Mouse (Mus musculus): ENCODE measurements around the gene Dedd. TPM values are rescaled to one million over a fixed set of nuclear protein-coding genes. Genes with fewer than 3 reads are reported as not detected.

The Dedd gene
- polyA plus RNA-seq, 1 experiment from 2014 or later, result 47.1 TPM

GRCm38 (mm10) chr1:171346095-171346450 lies 17.1 kb downstream of the Dedd start:
- no peak; the same call in 1 of the 2 replicates for ATAC-seq (ENCODE audit: low FRiP score, low TSS enrichment)
- Histone ChIP-seq H3K9ac (ENCODE audit: low read depth, low read length) (peak overlapping the region; percentile 84), H3K9me3 (ENCODE audit: control insufficient read depth, low read length) (peaks cover 6% of the 10 kb centered on the region; the same call in 1 of the 2 replicates), H3K27me3 (ENCODE audit: control insufficient read depth, insufficient read depth, low read length) (no peaks in the 10 kb centered on the region), H3K4me1 (ENCODE audit: control insufficient read depth, insufficient read depth, low read length) (peaks cover 16% of the 10 kb centered on the region; the same call in 1 of the 2 replicates), H3K4me2 (replicated peaks; ENCODE audit: low read depth, low read length) (peak overlapping the region; percentile 61), H3K27ac (ENCODE audit: low read depth, low read length) (peak overlapping the region; percentile 49; the same call in 1 of the 2 replicates), H3K36me3 (ENCODE audit: control insufficient read depth, insufficient read depth, low read length) (peaks cover 21% of the 10 kb centered on the region), H3K4me3 (ENCODE audit: low read length) (peak overlapping the region; percentile 91)
- under 1% methylated on average over 14 of the region's 14 CpGs for WGBS

- Histone ChIP-seq H3K9ac (ENCODE audit: low read depth, low read length) (no peak overlapping the region), H3K36me3 (ENCODE audit: control insufficient read depth, insufficient read depth, low read length) (no peaks in the 10 kb centered on the region), H3K4me1 (ENCODE audit: control insufficient read depth, insufficient read depth, low read length) (peaks cover 16% of the 10 kb centered on the region; the same call in 1 of the 2 replicates), H3K4me3 (ENCODE audit: low read length) (no peak overlapping the region), H3K9me3 (ENCODE audit: control insufficient read depth, low read length) (peaks cover 6% of the 10 kb centered on the region; the same call in 1 of the 2 replicates), H3K4me2 (replicated peaks; ENCODE audit: low read depth, low read length) (no peak overlapping the region), H3K27me3 (ENCODE audit: control insufficient read depth, insufficient read depth, low read length) (no peaks in the 10 kb centered on the region), H3K27ac (ENCODE audit: low read depth, low read length) (no peak overlapping the region)
- ATAC-seq (ENCODE audit: low FRiP score, low TSS enrichment), result no peak
- WGBS, result 93% methylated on average over 3 of the region's 3 CpGs
Observed at GRCm38 (mm10) chr1:171348665-171349064, 19.7 kb downstream of the Dedd start.

- no peak for ATAC-seq (ENCODE audit: low FRiP score, low TSS enrichment)
- Histone ChIP-seq H3K4me2 (replicated peaks; ENCODE audit: low read depth, low read length) (no peak overlapping the region), H3K4me1 (ENCODE audit: control insufficient read depth, insufficient read depth, low read length) (peaks cover 13% of the 10 kb centered on the region; the same call in 1 of the 2 replicates), H3K4me3 (ENCODE audit: low read length) (no peak overlapping the region), H3K27me3 (ENCODE audit: control insufficient read depth, insufficient read depth, low read length) (no peaks in the 10 kb centered on the region), H3K27ac (ENCODE audit: low read depth, low read length) (no peak overlapping the region), H3K9me3 (ENCODE audit: control insufficient read depth, low read length) (peaks cover 6% of the 10 kb centered on the region; the same call in 1 of the 2 replicates), H3K36me3 (ENCODE audit: control insufficient read depth, insufficient read depth, low read length) (no peaks in the 10 kb centered on the region), H3K9ac (ENCODE audit: low read depth, low read length) (no peak overlapping the region)
- WGBS, result 93% methylated on average over 2 of the region's 2 CpGs
Observed at GRCm38 (mm10) chr1:171349210-171349609, 20.3 kb downstream of the Dedd start.

- Histone ChIP-seq H3K4me2 (replicated peaks; ENCODE audit: low read depth, low read length) (no peak overlapping the region), H3K4me3 (ENCODE audit: low read length) (no peak overlapping the region), H3K4me1 (ENCODE audit: control insufficient read depth, insufficient read depth, low read length) (no peaks in the 10 kb centered on the region), H3K9me3 (ENCODE audit: control insufficient read depth, low read length) (peaks cover 2% of the 10 kb centered on the region; the same call in 1 of the 2 replicates), H3K27me3 (ENCODE audit: control insufficient read depth, insufficient read depth, low read length) (no peaks in the 10 kb centered on the region), H3K9ac (ENCODE audit: low read depth, low read length) (no peak overlapping the region), H3K36me3 (ENCODE audit: control insufficient read depth, insufficient read depth, low read length) (peaks cover 23% of the 10 kb centered on the region), H3K27ac (ENCODE audit: low read depth, low read length) (no peak overlapping the region)
- WGBS, result 79% methylated on average over 5 of the region's 5 CpGs
- no peak for ATAC-seq (ENCODE audit: low FRiP score, low TSS enrichment)
Observed at GRCm38 (mm10) chr1:171355812-171356340, 26.9 kb downstream of the Dedd start.

- Histone ChIP-seq H3K27ac (ENCODE audit: low read depth, low read length) (no peak overlapping the region), H3K4me3 (ENCODE audit: low read length) (no peak overlapping the region), H3K9ac (ENCODE audit: low read depth, low read length) (no peak overlapping the region), H3K27me3 (ENCODE audit: control insufficient read depth, insufficient read depth, low read length) (no peaks in the 10 kb centered on the region), H3K4me2 (replicated peaks; ENCODE audit: low read depth, low read length) (no peak overlapping the region), H3K36me3 (ENCODE audit: control insufficient read depth, insufficient read depth, low read length) (peaks cover 23% of the 10 kb centered on the region), H3K9me3 (ENCODE audit: control insufficient read depth, low read length) (peaks cover 2% of the 10 kb centered on the region; the same call in 1 of the 2 replicates), H3K4me1 (ENCODE audit: control insufficient read depth, insufficient read depth, low read length) (no peaks in the 10 kb centered on the region)
- WGBS, result 98% methylated on average over 2 of the region's 2 CpGs
- no peak for ATAC-seq (ENCODE audit: low FRiP score, low TSS enrichment)
Observed at GRCm38 (mm10) chr1:171356814-171357213, 27.9 kb downstream of the Dedd start.

- H3K4me2 ChIP-seq (replicated peaks; ENCODE audit: low read depth, low read length), result no peak overlapping the region
- ATAC-seq (ENCODE audit: low FRiP score, low TSS enrichment), result no peak
- H3K4me3 ChIP-seq (ENCODE audit: low read length), result no peak overlapping the region
- 78% methylated on average over 4 of the region's 4 CpGs for WGBS
- H3K4me1 ChIP-seq (ENCODE audit: control insufficient read depth, insufficient read depth, low read length), result no peaks in the 10 kb centered on the region
- peaks cover 23% of the 10 kb centered on the region for H3K36me3 ChIP-seq (ENCODE audit: control insufficient read depth, insufficient read depth, low read length)
- peaks cover 2% of the 10 kb centered on the region; the same call in 1 of the 2 replicates for H3K9me3 ChIP-seq (ENCODE audit: control insufficient read depth, low read length)
- H3K27me3 ChIP-seq (ENCODE audit: control insufficient read depth, insufficient read depth, low read length), result no peaks in the 10 kb centered on the region
- H3K27ac ChIP-seq (ENCODE audit: low read depth, low read length), result no peak overlapping the region
- no peak overlapping the region for H3K9ac ChIP-seq (ENCODE audit: low read depth, low read length)
Observed at GRCm38 (mm10) chr1:171358421-171358820, 29.5 kb downstream of the Dedd start.

GRCm38 (mm10) chr1:171360253-171360652 lies 31.3 kb downstream of the Dedd start:
- Histone ChIP-seq H3K27me3 (ENCODE audit: control insufficient read depth, insufficient read depth, low read length) (no peaks in the 10 kb centered on the region), H3K4me1 (ENCODE audit: control insufficient read depth, insufficient read depth, low read length) (no peaks in the 10 kb centered on the region), H3K9ac (ENCODE audit: low read depth, low read length) (peak overlapping the region; percentile 62), H3K36me3 (ENCODE audit: control insufficient read depth, insufficient read depth, low read length) (peaks cover 23% of the 10 kb centered on the region), H3K4me3 (ENCODE audit: low read length) (peak overlapping the region; percentile 50), H3K27ac (ENCODE audit: low read depth, low read length) (no peak overlapping the region), H3K4me2 (replicated peaks; ENCODE audit: low read depth, low read length) (peak overlapping the region; percentile 84), H3K9me3 (ENCODE audit: control insufficient read depth, low read length) (peaks cover 2% of the 10 kb centered on the region; the same call in 1 of the 2 replicates)
- WGBS, result 6% methylated on average over 26 of the region's 26 CpGs
- ATAC-seq (ENCODE audit: low FRiP score, low TSS enrichment), result no peak; the same call in 1 of the 2 replicates

GRCm38 (mm10) chr1:171360656-171361055 lies 31.7 kb downstream of the Dedd start, which contains the start of gene Klhdc9:
Klhdc9 (minus strand) TSS chr1:171360798.
- no peaks in the 10 kb centered on the region for H3K4me1 ChIP-seq (ENCODE audit: control insufficient read depth, insufficient read depth, low read length)
- peaks cover 2% of the 10 kb centered on the region; the same call in 1 of the 2 replicates for H3K9me3 ChIP-seq (ENCODE audit: control insufficient read depth, low read length)
- H3K27me3 ChIP-seq (ENCODE audit: control insufficient read depth, insufficient read depth, low read length), result no peaks in the 10 kb centered on the region
- peaks cover 23% of the 10 kb centered on the region for H3K36me3 ChIP-seq (ENCODE audit: control insufficient read depth, insufficient read depth, low read length)
- 1% methylated on average over 21 of the region's 21 CpGs for WGBS
- peak; percentile 92 for ATAC-seq (ENCODE audit: low FRiP score, low TSS enrichment)
- H3K4me3 ChIP-seq (ENCODE audit: low read length), result peak within 1 kb of the TSS; percentile 50
- H3K27ac ChIP-seq (ENCODE audit: low read depth, low read length), result 0 out of 2 replicates have a peak within 1 kb of the TSS, but pooled peaks have one; percentile 24
- H3K9ac ChIP-seq (ENCODE audit: low read depth, low read length), result peak within 1 kb of the TSS; percentile 62
- H3K4me2 ChIP-seq (replicated peaks; ENCODE audit: low read depth, low read length), result peak within 1 kb of the TSS; percentile 84
